Mouse (Mus musculus): ENCODE measurements around the gene Epha6.

GRCm38 (mm10) chr16:60604613-60605012 is 718 bp downstream of the Epha6 start:
- no peak for TF ChIP-seq CTCF (IDR thresholded peaks at IDR 0.05)
- no peak for TF ChIP-seq POLR2A (IDR thresholded peaks at IDR 0.05; ENCODE audit: insufficient read depth, low read depth, low read length)
